Mouse (Mus musculus) Muller cell, postnatal 12 days (primary cell): ENCODE results near the gene Nnat.
A peak's percentile ranks its signal among the peaks of the same experiment; 100 is the strongest.

Experiments used
- DNase-seq: peaks from one replicate; pipeline ENCODE4 v3.0.0-alpha.2; 2015; ENCODE audit errors: inconsistent ontology term

Gene Nnat

DNA sequence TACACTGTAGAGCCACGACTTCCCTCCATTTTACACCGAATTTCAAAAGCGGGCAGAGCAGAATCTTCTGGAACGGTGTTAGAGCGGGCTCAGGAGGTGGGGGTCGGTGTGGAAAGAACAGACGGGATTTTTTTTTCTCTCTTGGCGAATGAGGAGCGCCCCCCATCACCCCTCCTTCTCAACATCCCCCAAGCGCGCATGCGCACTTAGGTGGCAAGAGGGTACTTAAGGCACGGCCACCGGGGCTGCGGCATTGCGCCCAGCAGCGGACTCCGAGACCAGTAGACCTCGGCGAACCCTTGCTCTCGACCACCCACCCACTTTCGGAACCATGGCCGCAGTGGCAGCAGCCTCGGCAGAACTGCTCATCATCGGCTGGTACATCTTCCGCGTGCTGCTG lies at the start of gene Nnat:
Nnat (plus strand) TSS at position 221 of the 400 bp plus-strand sequence.
- peak; percentile 39 for DNase-seq

DNA sequence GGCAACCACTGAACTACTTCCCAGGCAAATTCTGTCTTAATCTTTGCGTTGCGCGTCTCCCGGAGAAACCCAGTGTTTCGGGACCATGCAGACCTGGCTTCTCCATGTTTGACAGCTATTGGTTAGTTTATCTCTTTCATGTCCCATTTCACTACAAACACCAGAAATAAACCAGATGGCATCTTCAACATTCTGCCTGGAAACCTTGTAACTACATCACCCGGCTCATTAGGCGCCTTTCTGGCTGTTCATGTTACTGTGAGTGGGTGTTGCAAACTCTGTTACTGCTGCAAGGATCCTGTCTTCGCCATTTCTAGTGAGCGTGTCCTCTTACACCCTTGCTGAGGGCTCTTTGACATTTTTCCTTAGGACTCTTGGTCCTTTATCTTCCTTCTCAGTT lies 47.0 kb upstream of the Nnat start:
- no peak for DNase-seq

DNA sequence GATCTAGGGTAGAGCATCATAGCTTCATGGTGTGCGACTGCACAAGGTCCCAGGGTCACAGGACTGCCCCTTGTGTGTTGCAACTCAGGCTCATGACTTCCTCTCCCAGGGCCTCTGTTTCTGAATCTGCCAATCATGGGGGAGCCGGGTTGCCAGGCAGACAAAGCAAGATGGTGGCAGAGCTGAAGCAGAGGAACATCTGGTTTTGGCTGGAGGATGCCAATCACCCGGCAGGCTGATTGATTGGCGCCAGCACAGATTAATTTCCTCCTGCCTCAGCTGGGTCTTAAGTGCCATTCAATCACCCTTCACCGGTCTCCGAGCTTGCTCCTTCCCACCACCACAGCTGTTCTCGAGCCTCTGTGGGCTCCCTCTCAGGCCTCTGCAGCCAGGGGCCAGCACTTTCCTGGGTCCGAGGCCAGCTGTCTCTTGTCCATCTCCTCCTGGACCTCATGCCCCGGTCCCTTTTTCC lies 46.1 kb upstream of the Nnat start:
- DNase-seq: no peak

DNA sequence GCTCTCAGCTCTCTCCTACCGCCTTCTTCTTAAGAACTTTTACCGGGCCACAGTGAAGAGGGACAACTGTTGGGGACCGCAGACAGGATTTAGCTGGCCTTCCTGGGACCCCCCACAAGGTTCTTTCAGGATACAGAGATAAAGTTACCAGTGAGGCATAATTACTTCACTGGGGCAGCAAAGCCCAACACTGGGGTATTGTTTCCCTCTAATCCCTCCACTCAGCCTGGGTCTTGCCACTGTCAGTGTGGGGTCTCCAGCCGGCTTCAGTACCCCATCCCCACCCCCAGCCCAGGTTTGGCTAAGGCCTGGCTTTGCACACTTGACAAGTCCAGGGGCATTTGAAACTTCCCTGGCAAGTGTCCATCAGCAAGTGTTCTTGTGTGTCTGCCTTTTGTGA lies 45.5 kb upstream of the Nnat start:
- no peak for DNase-seq

DNA sequence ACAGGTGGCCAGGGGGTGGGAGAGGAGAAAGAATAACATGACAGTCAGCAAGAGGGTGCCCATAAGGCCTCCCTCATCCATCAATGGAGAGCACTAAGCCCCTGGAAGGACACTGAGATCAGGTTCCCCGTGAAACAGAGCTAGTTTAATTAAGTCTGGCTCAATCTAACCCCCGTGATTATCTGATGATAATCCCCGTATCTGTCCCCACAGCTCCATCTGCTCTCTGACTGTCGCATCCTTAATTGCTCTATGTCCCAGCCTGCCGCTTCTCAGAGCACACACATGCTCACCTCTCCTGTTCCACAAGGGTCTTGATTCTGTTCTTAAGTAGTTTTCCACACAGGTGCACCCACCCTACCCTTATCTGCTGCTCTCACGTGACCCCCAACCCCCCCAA lies 42.4 kb upstream of the Nnat start:
- DNase-seq: no peak

DNA sequence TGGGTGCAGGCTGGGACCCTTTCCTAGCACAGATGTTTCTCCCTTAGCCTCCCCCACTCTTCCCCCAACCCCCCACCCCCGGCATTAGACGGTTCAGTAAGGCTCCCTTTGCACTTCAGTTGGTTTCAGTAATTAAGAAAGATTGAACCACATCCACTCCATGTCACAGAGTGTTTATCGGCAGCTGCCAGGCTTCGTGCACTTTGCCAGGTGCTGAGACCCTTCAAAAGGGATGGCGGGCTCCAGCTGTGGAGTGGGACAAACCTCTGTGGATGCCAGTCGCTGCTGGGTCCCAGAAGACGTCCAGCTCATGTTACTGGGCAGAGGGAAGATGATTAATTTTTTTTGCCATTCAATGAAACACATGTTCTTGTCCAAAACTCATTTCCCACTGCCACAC lies 41.4 kb upstream of the Nnat start:
- DNase-seq: no peak

DNA sequence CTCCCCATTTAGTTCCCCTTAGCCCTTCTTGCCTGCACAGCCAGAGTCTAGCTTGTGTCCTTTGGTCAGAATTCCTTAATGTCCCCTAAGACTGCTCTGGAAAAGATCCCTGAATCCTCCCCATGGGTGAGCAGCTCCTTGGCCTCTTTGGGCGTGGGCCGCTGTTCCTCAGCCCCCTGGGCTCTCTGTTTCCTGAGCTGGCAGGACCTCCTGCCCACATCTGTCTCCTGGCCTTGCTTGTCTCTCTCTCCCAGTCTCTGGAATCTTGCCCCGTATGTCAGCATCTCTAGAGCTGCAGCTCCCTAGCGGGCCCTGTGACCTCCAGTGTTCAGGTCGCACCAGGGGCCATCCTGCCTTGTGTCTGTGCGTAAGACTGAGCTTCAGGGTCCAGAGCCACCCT lies 40.4 kb upstream of the Nnat start:
- no peak for DNase-seq

DNA sequence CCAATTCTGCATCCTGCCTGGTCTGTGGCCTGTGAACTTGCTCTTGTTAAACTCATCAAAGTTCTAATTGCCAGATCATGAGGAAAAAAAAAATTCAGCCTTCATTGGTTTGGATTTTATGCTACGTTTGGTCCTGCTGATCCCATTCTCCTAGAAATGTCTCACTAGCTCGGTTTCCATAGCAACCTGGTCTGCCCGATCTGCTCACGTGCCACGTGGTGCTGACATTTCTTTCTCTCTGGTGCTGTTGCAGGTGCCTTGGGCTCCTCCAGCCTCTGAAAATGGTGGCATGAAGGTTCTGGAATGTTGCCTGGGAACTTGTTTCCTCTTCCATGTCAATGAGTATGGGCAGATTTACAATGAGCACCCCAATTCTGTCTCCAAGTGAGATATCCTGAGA lies 39.4 kb upstream of the Nnat start:
- DNase-seq: peak; percentile 30

DNA sequence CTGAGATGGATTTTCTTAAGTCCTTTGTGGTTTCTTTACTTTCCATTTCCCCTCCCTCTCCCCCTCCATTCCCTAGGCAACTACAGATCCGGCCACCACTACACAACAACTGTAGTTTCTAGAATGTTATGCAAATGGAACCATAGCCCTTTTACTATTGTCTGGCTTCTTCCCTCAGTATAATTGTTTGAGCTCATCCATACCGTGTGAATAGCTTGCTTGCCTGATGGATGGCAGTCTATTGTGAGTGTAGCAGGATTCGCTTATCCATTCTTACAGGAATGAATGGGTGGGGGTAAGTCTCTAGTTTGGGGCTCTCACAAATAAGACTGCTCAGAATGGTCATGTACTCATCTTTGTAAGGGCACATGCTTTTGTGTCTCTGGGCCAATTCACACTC lies 37.3 kb upstream of the Nnat start:
- no peak for DNase-seq

DNA sequence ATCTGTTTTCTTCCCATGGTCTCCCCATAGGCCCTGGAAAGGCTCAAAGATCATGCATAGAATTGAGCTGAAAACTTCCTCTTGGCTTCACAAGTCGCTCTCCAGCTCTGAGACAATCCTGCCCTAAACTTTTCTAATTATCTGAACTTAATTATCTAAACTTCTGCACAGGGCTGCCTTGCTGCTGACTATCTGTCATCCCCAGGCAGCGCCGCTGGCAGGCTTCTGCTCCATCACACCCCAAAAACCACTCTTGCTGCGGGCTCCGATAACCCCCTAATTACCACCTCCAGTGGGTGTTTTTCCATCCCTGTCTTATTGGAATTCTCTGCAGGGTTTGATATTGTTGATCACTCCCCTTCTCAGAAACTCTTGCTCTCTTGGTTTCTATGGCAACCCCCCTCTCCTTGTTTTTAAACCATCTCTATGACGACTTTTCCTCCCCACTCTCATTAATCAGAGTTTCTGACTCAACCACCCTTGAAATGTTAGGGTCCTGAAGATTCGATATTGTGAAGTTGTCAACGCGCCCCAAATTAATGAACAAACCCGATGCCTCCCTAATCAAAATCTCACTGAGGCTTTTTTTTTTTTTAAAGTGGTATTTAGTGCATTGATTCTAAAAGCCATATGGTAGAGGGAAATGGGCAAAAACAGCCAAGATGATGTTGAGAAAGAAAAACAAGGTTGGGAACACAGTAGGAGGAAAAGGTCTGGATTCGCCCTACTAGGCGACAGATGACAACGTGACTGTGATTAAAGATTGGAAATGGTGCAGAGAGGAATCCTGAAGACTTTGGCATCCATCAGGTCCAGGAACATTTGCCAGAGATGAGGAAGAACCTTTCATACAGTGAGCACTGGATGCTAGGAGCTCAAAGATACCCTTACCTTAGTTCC lies 29.6 kb upstream of the Nnat start:
- DNase-seq: no peak

DNA sequence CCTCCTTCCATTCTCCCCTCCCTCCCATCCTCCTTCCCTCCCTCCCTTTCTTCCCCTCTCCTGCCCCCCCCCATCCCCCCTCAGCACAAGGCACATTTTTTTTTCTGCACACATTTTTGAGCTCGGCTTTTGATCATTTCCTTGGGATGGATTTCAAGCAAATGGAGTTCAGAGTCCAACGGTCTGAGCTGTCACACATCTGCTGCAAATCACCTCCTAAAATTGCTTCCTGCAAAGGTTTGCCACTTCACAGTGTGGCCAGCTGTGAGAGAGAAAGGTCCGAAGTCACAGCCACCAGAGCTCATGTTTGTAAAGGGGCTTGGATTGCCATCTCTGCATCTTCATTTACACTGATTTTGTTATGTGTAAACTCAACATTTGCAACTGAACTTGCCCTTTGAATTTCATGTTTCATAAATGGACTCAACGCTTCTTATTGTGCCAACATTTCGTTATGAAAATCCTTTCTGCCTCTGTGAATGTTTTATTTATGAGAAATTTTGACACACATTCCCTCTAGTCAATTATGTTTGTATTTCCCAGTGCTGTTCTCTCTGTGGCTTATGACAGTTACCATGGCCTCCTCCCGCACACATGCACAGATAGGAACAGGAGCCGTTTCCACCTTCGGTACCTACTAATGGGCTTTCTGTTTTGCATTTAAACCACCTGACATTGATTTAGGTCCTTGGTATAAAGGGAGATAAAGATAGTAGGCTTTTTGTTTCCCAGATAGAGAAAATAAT lies 28.0 kb upstream of the Nnat start:
- no peak for DNase-seq

DNA sequence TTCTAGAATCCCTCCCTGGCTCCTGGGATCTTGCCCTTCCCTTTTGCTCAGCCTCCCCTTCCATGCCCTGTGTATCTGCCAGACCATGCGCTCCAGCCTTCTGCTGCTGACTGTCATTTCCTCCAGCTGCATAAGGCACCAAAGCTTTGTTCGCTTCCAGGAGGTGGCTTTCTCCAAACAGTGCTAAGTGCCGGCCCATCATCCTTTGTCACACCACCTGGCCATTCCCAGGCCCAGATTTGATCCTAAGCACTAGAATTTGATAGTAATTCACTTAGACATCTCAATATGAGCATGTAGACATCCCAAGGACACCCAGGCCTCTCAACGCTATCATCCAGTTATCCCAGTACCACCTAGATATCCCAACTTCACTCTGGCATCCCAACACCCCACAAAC lies 25.7 kb upstream of the Nnat start:
- DNase-seq: no peak

DNA sequence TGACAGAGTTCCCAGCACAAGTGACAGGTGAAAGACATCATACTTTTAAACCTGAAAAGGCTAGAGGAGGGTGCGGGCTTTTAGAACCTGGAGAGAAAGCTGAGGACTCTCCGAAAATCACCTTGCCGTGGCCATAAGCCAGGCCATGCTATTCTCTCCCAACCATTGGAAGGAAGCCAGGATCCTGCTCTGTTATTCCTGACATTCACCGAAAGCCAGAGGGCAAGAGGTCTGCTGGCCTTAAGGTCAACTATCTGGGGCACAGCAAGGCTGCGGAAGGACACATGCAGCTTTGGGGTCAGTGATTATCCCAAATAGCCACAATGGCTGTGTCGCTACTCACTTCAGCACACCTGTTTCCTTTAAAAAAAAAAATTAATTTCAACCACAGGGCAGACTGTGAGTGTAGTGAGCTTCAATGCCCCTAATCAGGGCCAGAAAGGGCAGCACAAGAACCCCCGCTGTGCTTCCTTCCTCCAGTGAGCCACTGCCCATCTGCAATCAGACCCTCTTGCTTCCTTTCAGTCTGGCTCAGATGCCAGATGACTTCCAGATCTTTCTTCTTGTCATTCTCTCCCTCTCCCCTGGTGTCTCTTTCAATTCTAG lies 23.3 kb upstream of the Nnat start:
- DNase-seq: no peak

DNA sequence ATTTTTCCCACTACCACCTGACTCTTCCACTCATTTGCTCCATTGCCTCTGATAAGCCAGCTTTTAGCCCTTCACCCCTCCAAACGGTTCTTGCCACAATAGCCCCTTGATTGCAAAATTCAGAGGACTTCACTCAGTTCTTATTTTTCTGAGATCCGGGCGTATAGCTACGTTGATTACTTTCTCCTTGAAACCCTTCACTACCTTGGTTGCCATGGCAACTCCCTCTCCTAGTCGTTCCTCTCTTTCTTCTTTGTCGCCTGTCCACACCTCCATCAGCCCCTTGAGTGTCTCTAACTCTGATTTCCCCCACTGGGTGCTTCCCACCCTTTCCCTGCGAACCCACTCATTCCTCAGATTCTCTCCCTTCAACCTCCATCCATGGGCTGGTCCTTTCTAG lies 22.8 kb upstream of the Nnat start:
- no peak for DNase-seq

DNA sequence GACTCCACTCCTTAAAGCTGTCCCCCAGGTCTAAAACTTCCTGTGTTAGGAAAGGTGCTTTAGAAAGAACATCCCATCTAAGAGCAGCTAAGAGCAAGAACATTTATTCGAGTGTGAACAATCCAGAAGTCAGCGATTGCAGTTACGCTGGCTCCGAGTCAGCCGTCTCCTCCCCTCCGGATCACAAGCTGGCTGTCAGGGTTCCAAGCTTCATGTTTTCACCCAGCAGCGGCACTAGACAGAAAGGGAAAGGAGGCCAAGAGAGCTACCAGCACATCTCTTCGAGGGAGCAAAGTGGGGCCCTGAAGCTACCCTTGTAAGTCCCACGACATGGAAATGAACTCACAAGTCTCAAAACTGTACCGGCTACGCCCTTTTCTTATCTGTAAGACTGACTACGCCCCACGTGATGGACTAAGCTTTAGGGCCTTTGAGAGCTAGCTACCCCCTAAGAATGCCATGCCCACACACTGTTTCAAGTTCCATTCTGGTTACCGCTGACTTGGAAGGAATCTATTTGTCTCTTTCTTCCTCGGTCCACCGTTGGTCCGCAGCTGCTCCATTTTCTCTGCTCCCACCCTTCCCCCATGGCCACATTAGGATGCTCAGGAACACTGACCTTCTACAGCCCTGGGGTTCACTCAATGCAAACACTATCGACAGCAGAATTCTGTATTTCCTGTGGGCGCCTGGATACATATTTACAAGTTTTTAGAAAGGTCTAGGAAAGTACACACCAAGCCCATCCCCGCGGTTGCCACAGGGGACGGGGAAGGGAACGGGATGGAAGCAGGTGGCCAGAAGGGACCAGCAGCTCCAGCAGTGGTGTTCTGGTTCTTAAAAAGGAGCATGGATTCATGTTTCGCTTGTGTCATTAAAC lies 19.6 kb upstream of the Nnat start:
- peak; percentile 68 for DNase-seq

DNA sequence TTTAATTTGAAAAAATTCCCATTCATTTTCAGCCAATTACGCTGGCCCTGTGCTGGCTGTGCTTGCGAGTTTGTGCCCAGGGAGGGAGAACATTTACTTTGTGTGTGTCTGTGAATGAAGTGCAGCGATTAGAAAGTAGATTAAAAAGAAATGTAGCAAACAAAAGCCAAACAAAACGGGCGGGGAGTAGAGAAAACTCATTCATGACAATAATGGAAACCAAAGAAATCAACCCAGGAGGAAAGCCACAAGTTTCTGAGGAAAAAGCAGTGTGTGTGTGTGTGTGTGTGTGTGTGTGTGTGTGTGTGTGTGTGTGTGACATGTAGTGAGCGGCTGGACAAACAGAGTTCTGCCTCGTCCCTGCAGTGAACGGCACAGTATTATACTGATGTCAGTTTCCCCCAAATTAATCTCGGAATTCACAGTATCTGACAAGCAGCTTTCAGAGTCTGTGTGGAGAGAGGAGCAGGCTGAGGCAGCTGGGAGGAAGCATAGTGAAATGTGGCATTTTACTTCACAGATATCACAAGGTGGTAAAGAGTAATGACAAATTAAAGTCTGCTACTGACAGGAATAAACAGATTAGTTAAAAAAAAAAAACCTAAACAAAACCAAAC lies 18.8 kb upstream of the Nnat start:
- peak; percentile 56 for DNase-seq

DNA sequence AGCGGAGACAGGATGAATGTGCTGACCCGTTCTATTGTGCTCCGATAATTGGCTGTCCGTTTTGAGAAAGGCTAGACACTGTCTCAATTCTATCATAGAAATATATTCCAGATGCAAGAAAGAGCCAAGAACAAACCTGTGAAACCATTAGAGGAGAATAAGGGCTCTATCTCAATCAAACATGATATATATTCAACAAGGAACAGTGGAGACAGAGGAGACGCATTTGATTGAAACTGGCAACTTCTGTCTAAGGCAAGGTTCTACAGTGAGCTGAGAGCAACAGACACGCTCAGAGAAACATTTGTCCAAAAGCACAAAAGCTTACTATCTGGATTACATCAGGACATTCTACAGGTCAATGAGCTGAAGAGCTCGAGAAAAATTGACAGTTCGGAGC lies 18.2 kb upstream of the Nnat start:
- peak; percentile 47 for DNase-seq

DNA sequence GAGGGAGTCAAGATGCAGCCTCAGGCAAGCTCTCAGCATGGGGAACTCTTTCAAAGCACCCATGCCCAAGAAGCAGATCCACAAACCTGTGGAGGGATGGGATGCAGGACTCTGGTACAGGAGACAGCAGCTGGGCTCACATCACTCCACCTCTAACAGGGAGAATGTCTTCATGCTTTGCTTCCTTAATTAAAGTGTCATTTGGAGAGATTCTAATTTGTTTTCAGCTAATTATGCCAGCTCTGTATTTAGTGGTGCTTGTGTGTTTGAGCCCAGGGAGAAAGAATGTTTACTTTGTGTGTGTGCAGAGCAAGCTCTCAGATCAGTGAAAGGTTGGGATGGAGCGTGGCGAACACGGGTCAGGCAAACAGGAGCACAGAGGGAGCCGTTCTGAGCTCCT lies 17.5 kb upstream of the Nnat start:
- peak; percentile 38 for DNase-seq

DNA sequence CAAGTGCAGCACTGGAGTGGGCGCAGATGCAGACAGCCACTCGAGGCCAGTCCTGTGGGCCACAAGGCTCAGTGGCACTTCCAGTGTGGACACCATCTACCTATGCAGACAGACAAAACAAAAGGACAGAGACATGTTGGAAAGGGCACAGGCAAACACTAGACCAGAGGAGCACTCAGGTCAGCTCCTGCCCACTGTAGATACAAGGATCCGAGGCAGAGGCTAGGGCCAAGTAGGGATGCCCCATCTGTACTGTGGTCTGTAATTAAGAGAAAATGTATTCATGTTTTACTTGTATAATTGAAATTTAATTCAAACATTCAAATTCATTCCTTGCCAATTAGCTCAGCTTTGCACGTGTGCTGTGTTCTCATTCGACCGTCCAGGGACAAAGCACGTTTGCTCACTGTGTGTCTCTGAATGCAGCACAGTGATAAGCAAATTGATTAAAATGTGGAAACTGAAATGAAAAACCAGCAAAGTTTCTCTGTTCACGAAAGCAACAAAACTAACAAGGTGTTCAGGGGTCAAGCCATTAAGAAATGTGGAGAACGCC lies 15.5 kb upstream of the Nnat start:
- DNase-seq: no peak

DNA sequence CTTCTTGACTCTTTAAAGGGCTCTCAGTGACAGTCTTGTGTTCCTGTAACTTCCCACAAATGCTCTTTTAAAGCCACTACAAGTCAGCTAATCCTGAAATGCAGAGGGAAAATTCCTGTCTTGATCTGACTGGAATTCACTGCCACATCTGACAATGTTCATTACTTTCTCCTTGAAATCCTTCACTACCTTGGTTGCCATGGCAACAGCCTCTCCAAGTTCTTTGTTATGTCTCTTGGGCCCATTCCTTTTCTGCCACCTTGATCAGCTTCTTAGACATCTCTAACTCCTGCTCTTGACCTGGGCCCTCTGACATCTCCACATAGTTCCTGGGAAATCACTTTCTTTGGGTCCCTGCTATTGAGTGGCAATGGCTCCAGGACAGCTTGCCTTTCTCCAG lies 13.2 kb upstream of the Nnat start:
- DNase-seq: no peak

DNA sequence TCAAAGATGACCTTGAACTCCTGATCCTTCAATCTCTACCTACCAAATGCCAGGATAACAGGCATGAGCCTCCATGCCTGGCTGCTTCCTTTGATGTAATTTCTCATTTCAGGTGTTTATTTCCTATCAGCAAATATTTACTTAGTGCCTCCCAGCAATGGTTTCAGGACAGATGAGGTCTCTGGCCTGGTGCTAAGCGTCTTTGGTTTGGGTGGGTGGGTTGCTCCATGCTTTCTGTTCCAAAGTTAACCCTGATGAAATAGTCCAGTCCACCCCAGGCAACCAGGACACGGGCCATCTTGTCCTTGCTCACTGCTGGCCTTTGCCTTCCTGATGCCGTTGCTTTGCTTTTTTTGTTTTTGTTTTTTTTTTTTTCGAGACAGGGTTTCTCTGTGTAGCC lies 9.6 kb upstream of the Nnat start:
- DNase-seq: no peak
